Mouse (Mus musculus): ENCODE data around the gene Tmem178. TPM values are rescaled to one million over a fixed set of nuclear protein-coding genes. Genes with fewer than 3 reads are reported as not detected.
A peak's percentile ranks its signal among the peaks of the same experiment; 100 is the strongest.

The Tmem178 gene
- polyA plus RNA-seq (2015; fragmentation: Nextera tagmentation; extraction: Ambion mirVana), result 4.0 and 5.1 TPM in 2 replicates

DNA sequence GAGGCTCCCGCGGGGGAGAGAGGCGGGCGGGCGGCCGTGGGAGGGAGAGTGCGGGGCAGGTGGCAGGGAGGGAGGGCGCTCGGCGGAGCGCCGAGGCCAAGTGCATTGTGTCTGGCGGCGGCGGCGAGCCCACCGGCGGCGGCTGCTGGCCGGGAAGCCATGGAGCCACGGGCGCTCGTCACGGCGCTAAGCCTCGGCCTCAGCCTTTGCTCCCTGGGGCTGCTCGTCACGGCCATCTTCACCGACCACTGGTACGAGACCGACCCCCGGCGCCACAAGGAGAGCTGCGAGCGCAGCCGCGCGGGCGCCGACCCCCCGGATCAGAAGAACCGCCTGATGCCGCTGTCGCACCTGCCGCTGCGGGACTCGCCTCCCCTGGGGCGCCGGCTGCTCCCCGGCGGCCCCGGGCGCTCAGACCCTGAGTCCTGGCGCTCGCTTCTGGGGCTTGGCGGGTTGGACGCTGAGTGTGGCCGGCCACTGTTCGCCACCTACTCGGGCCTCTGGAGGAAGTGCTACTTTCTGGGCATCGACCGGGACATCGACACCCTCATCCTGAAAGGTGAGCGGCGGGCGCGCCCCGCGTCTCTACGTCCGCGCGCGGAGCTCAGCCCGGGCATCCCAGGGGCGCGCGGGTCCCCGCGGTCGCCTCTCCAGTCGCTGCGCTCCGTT lies at the start of gene Tmem178:
TSS of gene Tmem178 (plus strand) at position 103 of the 669 bp plus-strand sequence.
- 1% methylated on average over 71 of the region's 84 CpGs for WGBS
- H3K27me3 ChIP-seq (ENCODE audit: control insufficient read depth, insufficient read depth, low read length), result peaks cover 28% of the 10 kb centered on the region
- peak within 1 kb of the TSS; percentile 83 for H3K4me3 ChIP-seq (ENCODE audit: low read length)
- H3K9me3 ChIP-seq (replicated peaks; ENCODE audit: control insufficient read depth, low read length), result no peaks in the 10 kb centered on the region
- H3K9ac ChIP-seq (ENCODE audit: low read length), result peak within 1 kb of the TSS; percentile 85
- peak within 1 kb of the TSS; percentile 31 for H3K27ac ChIP-seq (ENCODE audit: low read length)
- no peaks in the 10 kb centered on the region for H3K36me3 ChIP-seq (ENCODE audit: control insufficient read depth, insufficient read depth)
- peak; percentile 70 for ATAC-seq (replicated peaks; ENCODE audit: extremely low read depth, insufficient read depth, low FRiP score)
- no peaks in the 10 kb centered on the region for H3K4me1 ChIP-seq (ENCODE audit: control insufficient read depth, insufficient read depth, low read length)
- peak within 1 kb of the TSS; percentile 100 for H3K4me2 ChIP-seq (ENCODE audit: low read depth, low read length)

DNA sequence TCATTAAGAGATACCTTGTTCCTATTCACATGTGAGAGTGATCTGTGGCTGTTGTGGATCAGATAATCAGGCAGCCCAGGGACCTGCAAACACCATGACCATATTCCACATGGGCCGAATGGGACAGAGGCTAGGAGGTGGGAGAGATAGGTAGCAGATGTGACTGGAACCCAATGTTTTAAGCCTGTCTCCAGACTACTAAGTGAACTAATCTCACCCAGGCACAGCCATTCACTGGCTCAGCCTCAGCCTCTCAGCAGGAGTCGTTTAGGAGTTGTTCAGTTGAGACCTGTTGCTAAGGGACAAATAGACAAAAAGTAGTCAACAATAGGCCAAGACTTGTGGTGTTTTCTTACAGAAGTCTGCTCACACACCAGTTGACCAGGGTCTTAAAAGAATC lies 48.0 kb upstream of the Tmem178 start:
- no peak overlapping the region for H3K27ac ChIP-seq (ENCODE audit: low read length)
- no peak overlapping the region for H3K4me2 ChIP-seq (ENCODE audit: low read depth, low read length)
- peaks cover 8% of the 10 kb centered on the region; the same call in 1 of the 2 replicates for H3K4me1 ChIP-seq (ENCODE audit: control insufficient read depth, insufficient read depth, low read length)
- no peaks in the 10 kb centered on the region for H3K27me3 ChIP-seq (ENCODE audit: control insufficient read depth, insufficient read depth, low read length)
- no peak overlapping the region for H3K4me3 ChIP-seq (ENCODE audit: low read length)
- no peak overlapping the region for H3K9ac ChIP-seq (ENCODE audit: low read length)
- WGBS, result 52% methylated on average over 2 of the region's 2 CpGs
- no peak for ATAC-seq (replicated peaks; ENCODE audit: extremely low read depth, insufficient read depth, low FRiP score)
- no peaks in the 10 kb centered on the region for H3K36me3 ChIP-seq (ENCODE audit: control insufficient read depth, insufficient read depth)
- no peaks in the 10 kb centered on the region for H3K9me3 ChIP-seq (replicated peaks; ENCODE audit: control insufficient read depth, low read length)

GRCm38 (mm10) chr17:80897709-80898440 lies 46.6 kb upstream of the Tmem178 start:
- H3K4me1 ChIP-seq (ENCODE audit: control insufficient read depth, insufficient read depth, low read length), result peaks cover 8% of the 10 kb centered on the region; the same call in 1 of the 2 replicates
- no peaks in the 10 kb centered on the region for H3K27me3 ChIP-seq (ENCODE audit: control insufficient read depth, insufficient read depth, low read length)
- ATAC-seq (replicated peaks; ENCODE audit: extremely low read depth, insufficient read depth, low FRiP score), result no peak
- H3K9me3 ChIP-seq (replicated peaks; ENCODE audit: control insufficient read depth, low read length), result no peaks in the 10 kb centered on the region
- 86% methylated on average over 9 of the region's 9 CpGs for WGBS
- H3K27ac ChIP-seq (ENCODE audit: low read length), result no peak overlapping the region
- no peak overlapping the region for H3K9ac ChIP-seq (ENCODE audit: low read length)
- H3K4me2 ChIP-seq (ENCODE audit: low read depth, low read length), result no peak overlapping the region
- H3K36me3 ChIP-seq (ENCODE audit: control insufficient read depth, insufficient read depth), result no peaks in the 10 kb centered on the region
- H3K4me3 ChIP-seq (ENCODE audit: low read length), result no peak overlapping the region

DNA sequence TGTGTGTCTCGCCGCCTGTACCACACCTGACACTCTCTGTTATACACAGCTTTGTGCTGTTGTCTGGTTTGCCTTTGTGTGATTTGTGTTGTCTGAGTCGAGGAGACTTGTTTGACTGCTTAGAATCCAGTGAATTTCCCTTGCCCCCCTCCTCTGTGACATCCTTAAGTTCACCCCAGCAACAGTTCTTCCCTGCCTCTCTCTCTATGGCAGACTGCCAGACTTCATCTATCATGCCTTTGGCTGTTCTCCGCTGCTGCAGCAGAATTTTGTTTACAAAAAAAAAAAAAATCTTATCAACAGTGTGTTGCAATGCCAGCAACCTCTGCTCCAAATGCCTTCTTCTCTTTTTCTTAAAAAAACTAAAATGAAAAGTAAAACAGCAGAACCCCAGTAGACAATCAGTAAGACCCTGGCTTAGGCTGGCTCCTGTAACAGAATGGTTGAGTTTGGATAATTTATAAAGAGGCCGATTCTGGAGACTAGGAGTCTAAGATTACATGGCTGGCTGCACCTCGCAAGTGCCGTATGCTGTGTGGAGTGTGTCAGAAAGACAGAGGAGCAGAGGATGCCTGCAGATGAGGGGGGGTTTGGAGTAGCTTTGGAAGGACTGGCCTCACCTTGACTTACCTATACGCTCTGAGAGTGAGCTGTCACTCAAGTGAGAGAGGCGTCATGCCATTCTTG lies 44.8 kb upstream of the Tmem178 start:
- no peaks in the 10 kb centered on the region for H3K9me3 ChIP-seq (replicated peaks; ENCODE audit: control insufficient read depth, low read length)
- H3K9ac ChIP-seq (ENCODE audit: low read length), result no peak overlapping the region
- H3K27me3 ChIP-seq (ENCODE audit: control insufficient read depth, insufficient read depth, low read length), result no peaks in the 10 kb centered on the region
- WGBS, result 54% methylated on average over 9 of the region's 9 CpGs
- 0 out of 2 replicates have a peak overlapping the region, but pooled peaks have one; percentile 14 for H3K4me2 ChIP-seq (ENCODE audit: low read depth, low read length)
- no peak overlapping the region for H3K4me3 ChIP-seq (ENCODE audit: low read length)
- ATAC-seq (replicated peaks; ENCODE audit: extremely low read depth, insufficient read depth, low FRiP score), result no peak
- H3K36me3 ChIP-seq (ENCODE audit: control insufficient read depth, insufficient read depth), result no peaks in the 10 kb centered on the region
- peaks cover 8% of the 10 kb centered on the region; the same call in 1 of the 2 replicates for H3K4me1 ChIP-seq (ENCODE audit: control insufficient read depth, insufficient read depth, low read length)
- H3K27ac ChIP-seq (ENCODE audit: low read length), result no peak overlapping the region

DNA sequence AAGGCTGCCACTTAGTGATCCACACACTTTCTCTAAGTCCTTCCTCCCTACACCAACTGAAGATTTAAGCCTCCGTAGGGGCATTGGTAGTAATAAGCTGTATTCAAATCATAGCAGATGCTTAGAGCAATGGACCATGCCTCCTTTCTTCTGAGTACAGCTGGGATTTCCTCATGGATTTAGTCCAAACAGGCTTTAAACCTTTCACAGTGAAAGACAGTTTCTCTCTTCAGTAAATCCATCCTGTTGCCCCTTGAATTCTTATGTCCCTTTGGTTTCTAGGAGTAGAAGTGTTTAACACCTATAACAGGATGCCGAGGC lies 44.3 kb upstream of the Tmem178 start:
- no peak overlapping the region for H3K9ac ChIP-seq (ENCODE audit: low read length)
- no peak overlapping the region for H3K4me2 ChIP-seq (ENCODE audit: low read depth, low read length)
- ATAC-seq (replicated peaks; ENCODE audit: extremely low read depth, insufficient read depth, low FRiP score), result no peak
- no peaks in the 10 kb centered on the region for H3K27me3 ChIP-seq (ENCODE audit: control insufficient read depth, insufficient read depth, low read length)
- H3K4me3 ChIP-seq (ENCODE audit: low read length), result no peak overlapping the region
- peaks cover 8% of the 10 kb centered on the region; the same call in 1 of the 2 replicates for H3K4me1 ChIP-seq (ENCODE audit: control insufficient read depth, insufficient read depth, low read length)
- 78% methylated on average over 2 of the region's 2 CpGs for WGBS
- no peak overlapping the region for H3K27ac ChIP-seq (ENCODE audit: low read length)
- H3K9me3 ChIP-seq (replicated peaks; ENCODE audit: control insufficient read depth, low read length), result no peaks in the 10 kb centered on the region
- H3K36me3 ChIP-seq (ENCODE audit: control insufficient read depth, insufficient read depth), result no peaks in the 10 kb centered on the region

- Histone ChIP-seq H3K4me2 (ENCODE audit: low read depth, low read length) (no peak overlapping the region), H3K27ac (ENCODE audit: low read length) (no peak overlapping the region), H3K36me3 (ENCODE audit: control insufficient read depth, insufficient read depth) (no peaks in the 10 kb centered on the region), H3K4me1 (ENCODE audit: control insufficient read depth, insufficient read depth, low read length) (peaks cover 8% of the 10 kb centered on the region; the same call in 1 of the 2 replicates), H3K27me3 (ENCODE audit: control insufficient read depth, insufficient read depth, low read length) (no peaks in the 10 kb centered on the region), H3K4me3 (ENCODE audit: low read length) (no peak overlapping the region), H3K9me3 (replicated peaks; ENCODE audit: control insufficient read depth, low read length) (no peaks in the 10 kb centered on the region), H3K9ac (ENCODE audit: low read length) (no peak overlapping the region)
- WGBS, result 55% methylated on average over 6 of the region's 6 CpGs
- no peak for ATAC-seq (replicated peaks; ENCODE audit: extremely low read depth, insufficient read depth, low FRiP score)
These were observed 42.5 kb upstream of the Tmem178 start for GRCm38 (mm10) chr17:80901885-80902284.

- Histone ChIP-seq H3K4me2 (ENCODE audit: low read depth, low read length) (no peak overlapping the region), H3K9me3 (replicated peaks; ENCODE audit: control insufficient read depth, low read length) (no peaks in the 10 kb centered on the region), H3K27me3 (ENCODE audit: control insufficient read depth, insufficient read depth, low read length) (no peaks in the 10 kb centered on the region), H3K36me3 (ENCODE audit: control insufficient read depth, insufficient read depth) (no peaks in the 10 kb centered on the region), H3K4me3 (ENCODE audit: low read length) (no peak overlapping the region), H3K9ac (ENCODE audit: low read length) (no peak overlapping the region), H3K27ac (ENCODE audit: low read length) (no peak overlapping the region), H3K4me1 (ENCODE audit: control insufficient read depth, insufficient read depth, low read length) (peaks cover 8% of the 10 kb centered on the region; the same call in 1 of the 2 replicates)
- 80% methylated on average over 11 of the region's 11 CpGs for WGBS
- ATAC-seq (replicated peaks; ENCODE audit: extremely low read depth, insufficient read depth, low FRiP score), result no peak
These were observed 41.1 kb upstream of the Tmem178 start for GRCm38 (mm10) chr17:80903121-80903875.

DNA sequence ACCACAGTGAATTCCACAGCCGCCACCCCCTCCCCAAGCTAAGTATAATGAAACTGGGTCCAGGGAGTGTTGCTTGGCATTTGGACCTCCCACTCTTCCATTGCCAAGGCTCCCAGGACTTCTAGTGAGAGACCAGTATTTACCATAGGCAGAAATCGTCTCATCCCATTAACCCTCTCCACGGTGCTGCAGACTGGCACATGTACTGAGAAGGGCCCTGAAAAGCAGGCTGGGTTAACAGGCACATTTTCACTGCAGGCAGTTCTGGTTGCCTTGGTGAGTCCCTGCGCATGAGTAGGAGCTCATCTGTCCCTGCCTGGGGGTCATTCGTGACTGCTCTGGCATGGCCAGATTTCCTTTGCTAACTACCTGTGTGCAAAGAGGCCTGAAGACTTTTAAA lies 40.4 kb upstream of the Tmem178 start:
- no peak overlapping the region for H3K27ac ChIP-seq (ENCODE audit: low read length)
- ATAC-seq (replicated peaks; ENCODE audit: extremely low read depth, insufficient read depth, low FRiP score), result no peak
- no peak overlapping the region for H3K4me3 ChIP-seq (ENCODE audit: low read length)
- no peaks in the 10 kb centered on the region for H3K36me3 ChIP-seq (ENCODE audit: control insufficient read depth, insufficient read depth)
- 80% methylated on average over 5 of the region's 5 CpGs for WGBS
- H3K4me2 ChIP-seq (ENCODE audit: low read depth, low read length), result no peak overlapping the region
- H3K9ac ChIP-seq (ENCODE audit: low read length), result no peak overlapping the region
- H3K27me3 ChIP-seq (ENCODE audit: control insufficient read depth, insufficient read depth, low read length), result no peaks in the 10 kb centered on the region
- H3K4me1 ChIP-seq (ENCODE audit: control insufficient read depth, insufficient read depth, low read length), result peaks cover 8% of the 10 kb centered on the region; the same call in 1 of the 2 replicates
- H3K9me3 ChIP-seq (replicated peaks; ENCODE audit: control insufficient read depth, low read length), result no peaks in the 10 kb centered on the region

Measured in heart, embryonic 16.5 days (tissue).